Mouse (Mus musculus): Measurements from ENCODE around the gene Shcbp1l.

DNA sequence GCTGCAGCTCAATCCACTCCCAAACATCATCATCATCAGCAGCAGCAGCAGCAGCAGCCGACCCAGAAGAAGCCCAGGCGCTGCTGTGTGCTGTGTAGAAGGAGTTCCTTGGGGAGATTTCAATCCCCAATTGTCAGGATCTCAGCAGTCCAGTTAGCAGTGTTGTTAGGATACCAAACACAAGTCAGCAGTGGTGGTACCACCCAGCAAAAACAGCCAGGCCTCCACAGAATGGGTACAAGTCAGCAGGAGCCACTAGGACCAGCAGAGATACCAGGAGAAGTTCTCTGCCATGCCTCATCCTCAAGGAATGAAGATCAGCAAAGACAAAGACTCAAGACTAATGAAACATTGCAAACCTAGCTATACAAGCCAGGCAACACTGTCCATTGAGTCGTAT, 16.7 kb downstream of the Shcbp1l start:
- TF ChIP-seq CTCF (IDR thresholded peaks at IDR 0.05; ENCODE audit: low read depth, low read length) (no peak), GATA2 (IDR thresholded peaks at IDR 0.05; ENCODE audit: borderline replicate concordance, low read depth, low read length) (no peak), TAL1 (conservative IDR thresholded peaks at IDR 0.05; ENCODE audit: low read depth, low read length) (no peak), GATA1 (IDR thresholded peaks at IDR 0.05; ENCODE audit: borderline replicate concordance, low read length) (no peak)
